Mouse (Mus musculus): ENCODE measurements around the gene Lyl1.

DNA sequence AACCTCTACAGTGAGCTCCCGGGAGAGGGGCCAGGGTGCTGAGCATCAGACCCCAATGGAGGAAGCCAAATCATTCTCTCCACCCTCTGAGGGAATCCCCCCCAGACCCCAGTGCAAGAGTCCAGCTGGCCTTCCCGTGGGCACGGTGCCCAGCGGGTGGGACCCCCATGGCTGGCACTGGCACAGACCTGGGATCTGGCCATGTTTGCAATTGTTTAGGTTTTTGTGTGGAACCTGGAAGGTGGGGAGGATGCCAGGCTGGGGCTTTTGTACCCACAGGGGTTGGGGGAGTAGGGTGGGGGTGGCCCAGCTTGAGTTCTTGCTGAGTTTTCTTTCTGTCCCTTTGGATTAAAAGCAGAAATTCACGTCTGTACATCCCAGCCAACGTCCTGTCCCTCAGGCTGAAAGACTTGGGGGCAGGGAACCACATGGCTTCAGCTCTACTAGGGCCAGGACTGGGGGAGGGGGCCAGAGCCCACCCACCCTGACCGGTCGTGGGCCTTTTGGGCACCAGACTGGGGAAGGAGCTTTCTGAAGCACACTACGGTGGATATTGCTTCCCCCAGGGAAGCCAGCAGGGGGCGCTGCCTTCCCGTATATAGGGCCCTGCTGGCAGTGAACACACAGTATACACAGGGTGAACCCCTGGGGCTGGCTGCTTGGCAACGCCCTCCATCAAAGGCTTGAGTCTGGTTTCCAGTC lies 7.7 kb downstream of the Lyl1 start:
- TF ChIP-seq CTCF (IDR thresholded peaks at IDR 0.05 in 2 of 3, conservative IDR thresholded peaks at IDR 0.05 in 1 of 3; ENCODE audit: control insufficient read depth in 1 of 3, insufficient read depth in 1 of 3, low read depth in 2 of 3, low read length in 3 of 3, poor library complexity in 1 of 3, severe bottlenecking in 1 of 3) (peak; percentile 88 to 99 (median 96)), NELFE (IDR thresholded peaks at IDR 0.05; ENCODE audit: low read depth, low read length) (no peak), MAFK (IDR thresholded peaks at IDR 0.05; ENCODE audit: borderline replicate concordance, low read depth, low read length) (no peak)
